Mouse (Mus musculus) adipocyte (in vitro differentiated cells): Measurements from ENCODE around the gene Mllt1.

Experiments used
- DNase-seq: peaks from one replicate; pipeline ENCODE4 v3.0.0-alpha.2; 2016; ENCODE audit warnings: low spot score

Mllt1 gene

DNA sequence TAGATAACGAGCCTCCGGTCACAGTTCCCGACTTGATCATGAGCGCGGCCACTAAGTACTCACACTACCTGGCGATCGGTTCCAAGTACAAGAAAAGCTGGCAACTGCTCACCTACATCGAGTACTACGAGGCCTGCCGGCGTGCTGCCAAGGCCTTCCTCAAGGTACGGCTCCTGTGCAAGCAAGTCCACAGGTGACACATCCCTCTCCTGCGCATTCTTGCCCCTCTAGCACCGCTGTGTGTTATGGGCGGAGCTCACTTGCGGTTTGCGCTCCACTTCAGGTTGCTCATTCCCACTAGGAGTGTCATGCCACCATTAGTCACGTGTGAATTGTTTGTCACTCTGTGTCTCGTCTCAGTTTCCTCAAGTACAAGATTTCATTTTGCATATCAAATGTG, 57.8 kb downstream of the Mllt1 start:
- no peak for DNase-seq

DNA sequence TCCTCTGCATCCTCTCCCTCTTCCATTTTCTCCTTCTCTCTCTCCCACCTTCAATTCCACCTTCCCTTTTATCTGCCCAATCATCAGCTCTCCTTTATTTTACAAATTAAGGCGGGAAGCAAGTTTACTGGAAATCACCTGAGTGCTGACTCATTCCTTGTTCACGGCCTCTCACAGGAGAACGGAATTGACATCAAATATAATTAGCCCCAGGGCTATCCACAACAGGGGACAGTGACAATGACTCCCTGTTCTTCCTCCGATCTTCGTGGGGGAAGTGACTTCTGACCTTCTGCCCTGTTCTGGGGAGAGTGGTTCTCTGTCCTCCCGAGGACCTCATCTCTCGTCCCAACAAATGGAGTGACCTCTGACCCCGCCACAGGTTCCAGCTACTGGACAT, 58.2 kb downstream of the Mllt1 start:
- DNase-seq: no peak

DNA sequence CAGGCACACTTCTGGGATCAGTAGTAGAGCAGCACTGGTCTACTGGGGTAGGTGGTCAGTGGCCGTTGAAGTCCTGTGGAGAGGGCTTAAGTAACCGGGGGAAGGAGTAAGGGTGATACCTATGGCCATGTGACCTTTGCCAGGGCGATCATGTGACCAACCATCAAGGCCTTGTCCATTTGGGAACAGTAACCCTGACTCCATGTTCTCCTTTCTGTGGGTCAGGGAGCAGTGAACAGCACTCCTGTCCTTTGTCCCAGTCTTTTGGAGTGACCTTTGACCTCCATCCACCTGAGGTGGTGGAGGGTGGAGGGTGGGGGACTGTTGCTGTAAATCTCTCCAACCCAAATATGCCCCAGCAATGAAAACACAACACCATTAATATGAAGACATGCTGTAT, 58.8 kb downstream of the Mllt1 start:
- DNase-seq: no peak

DNA sequence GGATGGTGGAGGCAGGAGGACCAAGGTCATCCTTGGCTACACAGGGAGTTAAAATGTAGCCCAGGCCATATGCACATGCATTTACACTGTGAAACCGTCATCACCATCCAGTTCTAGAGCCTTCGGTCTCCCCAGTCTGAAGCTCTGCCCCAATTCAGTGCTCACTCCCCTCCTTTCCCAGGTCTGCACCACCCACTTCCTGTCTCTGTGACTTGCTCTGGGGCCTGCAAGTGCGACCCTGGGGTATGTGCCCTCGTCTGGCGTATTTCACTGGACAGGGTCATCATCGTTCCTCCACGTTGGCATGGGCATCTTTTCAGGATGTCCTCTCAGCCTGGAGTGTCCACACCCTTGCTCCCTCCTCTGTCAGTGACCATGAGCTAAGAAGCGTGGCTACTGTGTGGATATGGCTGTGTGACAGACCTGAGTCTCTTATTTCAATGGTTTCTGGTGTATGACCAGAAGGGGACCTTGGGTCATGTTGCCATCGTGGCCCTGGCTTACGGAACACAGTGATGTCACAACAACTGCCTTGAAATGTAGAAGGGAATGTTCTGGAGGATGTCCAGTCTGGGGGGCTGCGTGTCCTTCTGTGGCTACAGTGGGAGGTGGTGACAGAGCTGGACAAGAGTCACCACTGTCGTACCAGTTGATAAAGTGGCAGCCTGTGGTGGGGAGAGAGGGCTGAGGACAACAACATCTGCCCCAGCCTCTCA, 60.1 kb downstream of the Mllt1 start, which contains the start of gene 1700061G19Rik:
TSS of gene 1700061G19Rik (plus strand) at position 542 of the 716 bp plus-strand sequence.
- no peak for DNase-seq

DNA sequence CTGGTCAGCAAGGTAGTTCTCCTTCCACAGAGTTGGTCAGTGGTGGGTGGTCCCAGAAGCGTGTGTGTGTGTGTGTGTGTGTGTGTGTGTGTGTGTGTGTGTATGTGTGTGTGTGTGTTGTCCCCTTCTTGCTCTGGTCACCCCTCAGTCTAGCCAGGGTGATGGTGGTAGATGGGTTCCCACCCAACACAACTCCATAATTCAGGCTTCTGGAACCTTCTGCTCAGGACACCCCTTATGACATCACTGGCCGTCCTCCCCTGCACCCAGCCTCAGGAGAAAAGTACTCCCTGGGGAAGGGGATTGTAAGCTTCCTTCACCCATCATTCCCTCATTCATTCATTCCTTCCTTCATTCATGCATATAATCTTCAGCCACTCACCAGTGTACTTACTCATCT, 61.0 kb downstream of the Mllt1 start, which contains the start of gene Acsbg2:
TSS of gene Acsbg2 (minus strand) at position 211 of the 400 bp plus-strand sequence.
- DNase-seq: no peak

DNA sequence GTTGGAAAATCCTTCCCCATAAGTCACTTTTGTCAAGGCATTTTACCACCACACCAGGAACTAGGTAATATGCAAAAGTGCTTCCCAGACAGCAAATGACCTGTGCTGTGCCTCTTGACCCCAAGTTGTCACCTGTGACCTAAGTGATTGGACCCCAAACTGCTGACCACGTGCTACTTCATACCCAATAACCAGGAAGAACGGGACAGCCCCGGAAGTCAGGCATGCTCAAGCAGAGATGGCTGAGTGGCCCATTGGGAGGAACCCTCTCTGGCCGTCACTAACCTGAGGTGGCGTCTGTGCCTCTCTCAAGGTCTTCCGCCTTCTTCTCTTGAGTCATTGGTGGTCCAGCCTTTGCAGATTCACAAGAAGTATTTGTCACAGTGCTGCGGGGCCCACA, 62.7 kb downstream of the Mllt1 start:
- no peak for DNase-seq

DNA sequence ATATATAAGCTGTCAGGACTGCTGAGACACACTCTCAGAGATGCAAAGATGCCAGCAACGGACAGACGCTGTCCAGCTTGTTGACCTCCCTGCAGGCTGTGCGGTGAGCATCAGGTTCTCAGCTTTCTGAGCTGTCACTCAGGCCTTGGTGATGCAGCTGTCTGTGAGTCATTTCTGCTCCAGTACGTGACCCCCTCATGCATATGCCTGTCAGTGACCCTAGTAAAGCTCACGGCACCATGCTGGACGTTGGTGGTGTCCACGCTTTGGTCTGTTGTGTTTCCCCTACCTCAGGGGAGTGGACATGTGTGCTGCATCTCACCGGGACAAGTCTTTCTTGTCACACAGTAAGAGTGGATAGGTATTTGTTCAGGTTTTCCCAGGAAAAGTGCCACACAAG, 63.4 kb downstream of the Mllt1 start:
- DNase-seq: no peak

DNA sequence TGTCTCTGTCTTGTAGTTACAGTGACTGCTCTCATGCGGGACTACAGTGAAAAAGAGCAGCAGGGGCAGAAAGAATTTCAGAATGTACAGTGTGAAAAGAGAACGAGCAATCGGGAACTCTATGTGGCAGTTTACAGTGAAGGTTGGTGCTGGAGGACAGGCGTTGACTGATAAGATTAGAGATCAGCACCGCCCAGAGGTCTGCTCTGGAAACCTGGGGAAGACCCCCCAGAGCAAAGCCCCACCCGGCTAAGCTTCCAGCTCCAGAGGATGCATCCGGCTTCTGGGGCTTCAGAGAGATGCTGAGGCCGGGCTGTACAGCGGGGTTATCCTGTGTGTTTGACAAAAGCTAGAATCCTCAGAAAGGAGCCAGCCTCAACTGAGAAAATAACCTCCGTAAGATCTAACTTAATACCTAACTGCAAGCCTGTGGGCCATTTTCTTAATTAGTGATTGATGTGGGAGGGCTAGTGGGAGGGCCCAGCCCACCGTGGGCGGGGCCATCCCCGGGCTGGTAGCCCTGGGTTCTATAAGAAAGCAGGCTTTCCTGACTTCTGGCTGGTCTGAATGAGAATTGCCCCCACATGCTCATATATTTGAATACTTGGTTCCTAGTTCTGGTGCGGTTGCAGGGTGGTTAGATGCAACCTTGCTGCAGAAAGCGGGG, 64.8 kb downstream of the Mllt1 start:
- no peak for DNase-seq

DNA sequence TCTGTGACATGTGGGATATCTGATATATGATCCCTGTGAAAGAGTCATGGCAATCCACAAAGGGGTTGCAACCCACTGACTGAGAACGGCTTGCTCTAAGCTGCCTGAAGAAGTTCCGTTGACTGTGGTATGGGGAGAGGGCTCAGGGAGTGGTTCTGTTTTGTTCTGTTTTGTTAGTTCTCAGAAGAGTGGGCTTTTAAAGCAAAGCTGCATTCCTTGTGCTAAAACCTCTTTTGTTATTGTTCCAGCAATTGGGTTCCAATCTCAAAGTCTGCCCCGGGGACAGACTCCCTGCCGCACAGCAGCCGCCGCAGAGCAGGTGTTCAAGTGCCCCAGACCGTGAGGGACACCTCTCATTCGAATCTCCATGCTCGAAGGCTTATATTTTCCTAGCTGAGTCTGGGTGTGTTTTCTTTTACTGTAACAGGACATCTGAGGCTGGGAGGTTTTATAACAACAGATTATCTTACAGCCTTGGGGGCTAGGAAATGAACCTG, 65.7 kb downstream of the Mllt1 start:
- no peak for DNase-seq

DNA sequence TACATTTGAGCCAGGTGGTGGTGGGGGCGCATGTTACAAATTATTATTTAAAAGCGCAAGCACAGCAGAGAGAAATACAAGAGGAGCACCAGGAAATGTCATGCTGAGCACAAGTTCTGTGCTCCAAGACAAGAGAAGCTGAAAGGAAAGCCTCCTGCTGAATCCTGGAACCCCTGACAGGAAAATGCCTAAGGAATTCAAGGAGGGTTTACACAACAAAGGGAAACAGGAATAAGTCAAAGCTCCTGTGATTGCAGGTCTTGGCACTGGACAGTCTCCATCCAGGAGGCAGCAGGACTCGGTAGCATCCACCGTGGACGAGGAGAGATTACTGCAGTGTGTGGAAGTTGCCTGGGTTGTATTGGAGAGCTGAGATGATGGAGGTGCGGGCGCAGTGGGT, 69.1 kb downstream of the Mllt1 start:
- DNase-seq: no peak

DNA sequence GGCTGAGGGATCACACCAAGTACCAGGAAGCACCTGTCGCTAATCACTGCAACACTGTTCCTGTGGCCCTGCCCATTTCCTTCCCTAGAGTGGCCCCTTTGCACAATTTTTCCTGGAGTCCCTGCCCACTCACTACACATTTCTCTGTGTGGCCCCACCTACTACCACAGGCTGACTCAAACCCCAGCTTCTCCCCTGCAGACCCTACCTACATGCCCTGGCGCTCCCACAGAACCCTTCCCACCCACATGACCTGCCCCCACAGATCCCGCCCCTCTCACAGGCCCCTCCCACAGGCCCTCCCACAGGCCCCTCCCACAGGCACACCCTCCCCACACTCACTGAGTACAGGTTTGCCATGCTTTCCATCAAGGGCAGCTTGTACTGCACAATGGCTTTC, 74.0 kb downstream of the Mllt1 start:
- no peak for DNase-seq

DNA sequence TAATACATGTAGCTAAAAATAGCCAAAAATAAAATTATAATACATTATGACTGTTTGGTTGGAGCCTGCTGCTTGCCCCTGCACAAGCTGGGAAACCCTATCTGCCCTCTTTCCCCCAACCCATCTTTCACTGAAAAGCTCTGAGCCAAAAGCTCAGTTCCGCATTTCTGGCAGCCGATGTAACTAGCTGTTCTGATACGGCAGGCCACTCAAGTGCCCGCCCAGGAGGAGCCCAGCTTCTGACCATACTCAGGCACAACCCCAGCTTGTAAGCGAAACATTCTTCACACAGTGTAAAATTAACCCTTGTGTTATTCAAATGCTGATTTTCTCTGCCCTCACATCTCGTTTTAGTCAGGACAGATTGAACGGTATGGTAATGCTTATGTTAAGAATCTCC, 76.3 kb downstream of the Mllt1 start:
- DNase-seq: no peak

DNA sequence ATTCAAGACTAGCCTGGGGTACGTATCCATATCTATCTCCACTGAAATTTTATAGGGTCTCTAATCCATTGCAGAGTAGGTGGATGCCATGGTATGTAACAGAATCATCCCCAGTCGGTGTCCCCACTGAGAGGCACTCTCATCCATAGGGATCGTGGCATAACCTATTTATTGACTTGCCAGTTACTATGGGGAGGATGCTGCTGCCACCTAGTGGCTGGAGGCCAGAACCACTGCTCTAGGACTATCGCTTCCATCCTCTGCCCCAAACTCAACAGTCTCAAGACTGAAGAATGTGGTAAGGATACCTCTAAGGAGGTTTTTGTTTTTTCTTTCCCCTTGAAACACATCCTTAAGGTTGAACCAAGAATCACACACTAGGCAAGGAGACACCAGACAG, 77.0 kb downstream of the Mllt1 start:
- DNase-seq: peak; percentile 78

DNA sequence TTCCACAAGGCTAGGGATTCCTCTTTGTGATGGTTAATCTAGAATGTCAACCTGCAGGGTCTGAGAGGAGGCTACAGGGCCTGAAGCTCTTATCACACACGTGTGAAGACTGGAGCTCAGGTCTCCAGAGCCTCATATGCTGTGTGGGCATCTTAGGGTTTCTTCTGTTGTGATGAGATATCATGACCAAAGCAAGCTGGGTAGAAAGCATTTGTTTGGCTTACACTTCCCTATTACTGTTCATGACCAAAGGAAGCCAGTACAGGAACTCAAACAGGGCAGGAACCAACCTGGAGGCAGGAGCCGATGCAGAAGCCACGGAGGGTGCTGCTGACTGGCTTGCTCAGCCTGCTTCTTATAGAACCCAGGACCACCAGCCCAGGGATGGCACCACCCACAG, 79.8 kb downstream of the Mllt1 start:
- DNase-seq: no peak

DNA sequence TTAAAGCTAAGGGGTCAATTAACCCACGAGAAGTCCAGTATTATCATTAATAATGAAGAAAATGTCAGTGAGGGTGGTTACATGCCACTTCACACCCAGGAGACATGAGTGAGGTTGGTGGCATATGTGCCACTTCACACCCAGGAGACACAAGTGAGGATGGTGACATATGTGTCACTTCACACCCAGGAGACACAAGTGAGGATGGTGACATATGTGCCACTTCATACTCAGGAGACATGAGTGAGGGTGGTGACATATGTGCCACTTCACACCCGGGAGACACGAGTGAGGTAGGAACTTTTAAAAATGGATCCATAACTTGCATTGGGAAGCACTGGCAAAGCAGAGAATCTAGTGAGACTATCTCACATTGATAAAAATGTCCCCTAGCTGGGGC, 84.0 kb downstream of the Mllt1 start:
- no peak for DNase-seq

DNA sequence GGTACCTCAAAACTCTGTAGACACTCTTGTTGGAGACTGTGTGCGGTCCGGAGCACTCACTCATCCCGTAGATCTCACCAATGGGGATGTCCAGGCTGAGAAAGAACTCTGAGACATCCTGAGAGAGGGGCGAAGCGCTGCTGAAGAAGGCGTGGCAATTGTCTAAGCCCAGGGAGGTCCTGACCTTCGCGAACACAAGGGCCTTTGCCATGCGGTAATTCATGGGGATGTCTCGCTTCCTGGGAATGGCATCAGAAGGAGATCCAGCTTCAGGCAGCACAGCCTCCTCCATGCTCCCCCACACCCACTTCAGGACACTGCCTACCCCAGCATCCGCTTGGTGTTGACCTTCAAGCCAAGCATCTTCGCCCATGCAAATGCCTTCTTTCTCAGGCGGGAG, 85.5 kb downstream of the Mllt1 start:
- DNase-seq: no peak

DNA sequence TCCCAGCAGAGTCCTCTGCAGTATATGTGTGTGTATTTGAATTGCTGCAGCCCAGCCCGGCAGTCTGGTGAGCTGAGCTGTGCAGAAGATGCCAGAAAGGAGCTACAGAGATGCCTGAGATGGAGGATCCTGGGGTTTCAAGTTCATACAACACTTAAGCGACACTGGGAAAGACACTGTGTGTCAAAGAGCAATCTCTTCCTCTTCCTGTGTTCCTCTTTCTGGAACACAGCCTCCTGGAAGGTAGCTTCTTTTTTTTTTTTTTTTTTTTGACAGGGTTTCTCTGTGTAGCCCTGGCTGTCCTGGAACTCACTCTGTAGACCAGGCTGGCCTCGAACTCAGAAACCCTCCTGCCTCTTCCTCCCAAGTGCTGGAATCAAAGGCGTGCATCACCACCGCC, 86.4 kb downstream of the Mllt1 start:
- no peak for DNase-seq

DNA sequence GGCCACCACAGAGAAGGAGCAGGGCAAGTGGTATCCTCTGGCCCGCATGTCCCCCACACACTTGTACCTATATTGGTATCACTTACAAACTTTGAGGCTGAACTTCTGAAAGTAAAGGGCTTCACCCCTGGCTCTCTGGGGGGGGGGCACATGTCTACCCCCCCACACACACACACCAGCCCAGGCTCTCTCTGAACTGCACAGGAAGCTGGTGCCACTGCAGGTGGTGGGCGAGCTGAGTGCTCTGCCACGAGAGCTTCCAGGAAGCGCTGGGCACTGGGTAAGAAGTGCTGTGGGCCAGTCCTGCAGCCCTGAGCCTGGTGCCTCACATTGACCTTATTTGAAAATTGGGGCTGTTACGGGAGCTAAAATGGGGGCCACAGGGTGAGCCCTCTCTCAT, 91.5 kb downstream of the Mllt1 start:
- DNase-seq: no peak
